Mouse (Mus musculus): ENCODE results near the gene Ces3a.
"Not testable (repeated sequence)": the region's sequence is repeated elsewhere in the genome, so short reads cannot be mapped to it uniquely, and the experiment has no call there.

Gene Ces3a

DNA sequence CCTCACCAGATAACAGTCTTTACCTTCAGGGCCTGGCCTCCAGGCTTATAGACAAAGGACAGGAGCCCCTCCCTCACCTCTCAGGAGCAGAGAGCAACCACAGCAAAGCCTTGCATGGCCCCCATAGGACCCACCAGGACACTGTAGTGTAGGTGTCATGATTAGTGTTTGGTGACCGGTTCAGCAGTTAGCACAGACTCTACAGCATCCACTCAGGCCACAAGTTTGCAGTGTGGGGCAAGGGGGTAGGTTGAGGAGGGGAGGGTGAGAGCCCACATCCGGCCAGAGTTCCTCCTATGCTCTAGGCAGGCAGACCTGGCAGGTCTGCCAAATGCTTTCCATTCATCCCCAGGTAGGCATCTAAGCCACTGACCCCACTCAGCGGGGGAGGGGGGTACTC, 45.6 kb downstream of the Ces3a start:
- in situ Hi-C loops (cut with MboI): no loop called here

- in situ Hi-C loops (cut with MboI): not testable (repeated sequence)
These were observed 53.8 kb downstream of the Ces3a start for GRCm38 (mm10) chr8:105102101-105102785.

DNA sequence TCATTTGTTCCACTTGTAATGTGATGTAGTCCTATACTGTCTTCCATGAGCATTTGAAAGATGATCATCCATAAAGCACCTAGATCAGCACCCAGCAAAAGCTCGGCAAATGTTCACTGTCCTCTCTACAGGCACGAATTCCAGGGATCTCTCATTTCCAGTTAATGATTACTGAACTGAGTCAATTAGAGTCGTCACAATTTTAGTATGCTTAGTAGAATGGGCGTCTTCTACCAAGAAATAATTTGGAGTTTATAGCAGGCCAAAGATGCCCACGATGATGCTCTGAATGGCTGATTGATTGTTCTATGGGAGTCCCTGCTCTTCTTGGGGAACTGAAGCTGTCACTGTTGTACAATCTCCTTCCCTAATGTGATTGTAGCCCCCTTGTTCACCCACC, 55.3 kb downstream of the Ces3a start:
- in situ Hi-C loops (cut with MboI): not testable (repeated sequence)

DNA sequence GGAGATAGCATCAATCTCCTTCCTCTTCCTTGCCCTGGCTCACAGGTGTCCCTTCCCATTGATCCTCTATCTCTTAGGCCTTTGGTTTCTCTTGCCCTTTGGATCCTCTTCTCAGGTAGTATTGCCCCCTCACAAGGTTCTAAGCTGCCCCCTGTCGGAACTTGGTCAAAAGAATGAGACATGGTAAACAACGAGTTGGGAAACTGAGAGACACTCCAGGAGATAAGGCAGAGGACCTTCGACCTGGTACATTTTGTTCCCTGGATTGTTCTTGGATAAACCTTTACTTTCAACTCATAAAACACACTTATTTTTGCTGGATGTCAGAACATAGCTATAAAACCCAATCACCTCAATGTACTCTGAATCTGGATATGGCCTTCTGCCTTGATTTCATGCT, 55.8 kb downstream of the Ces3a start:
- in situ Hi-C loops (cut with MboI): no loop called here

Measured in mature B cell (primary cell).